Mouse (Mus musculus) kidney, postnatal 10 days (tissue): ENCODE data around the gene Qrich1.

Source experiments
- DNase-seq: peaks from one replicate; pipeline ENCODE4 v3.0.0; 2021; ENCODE audit warnings: mixed read lengths

Qrich1 gene

GRCm38 (mm10) chr9:108591462-108591861 is 74.9 kb downstream of the Qrich1 start:
- no peak for DNase-seq

- DNase-seq, result no peak
Measured at GRCm38 (mm10) chr9:108594354-108594753, 77.7 kb downstream of the Qrich1 start.

- DNase-seq, result peak; percentile 81
Measured at GRCm38 (mm10) chr9:108596998-108597764, 80.6 kb downstream of the Qrich1 start, which contains the start of gene P4htm. Gene P4htm (minus strand): TSS chr9:108597667.

GRCm38 (mm10) chr9:108599021-108599566 is 82.5 kb downstream of the Qrich1 start:
- no peak for DNase-seq

GRCm38 (mm10) chr9:108600011-108600410 is 83.4 kb downstream of the Qrich1 start:
- DNase-seq, result no peak

GRCm38 (mm10) chr9:108601986-108602385 is 85.4 kb downstream of the Qrich1 start:
- no peak for DNase-seq

GRCm38 (mm10) chr9:108607929-108608328 is 91.3 kb downstream of the Qrich1 start:
- DNase-seq, result peak; percentile 26

- DNase-seq, result no peak
Measured at GRCm38 (mm10) chr9:108608889-108609288, 92.3 kb downstream of the Qrich1 start.
